Mouse (Mus musculus) forebrain, embryonic 11.5 days (tissue): Measurements from ENCODE around the gene Ddhd1. TPM values are rescaled to one million over a fixed set of nuclear protein-coding genes. Genes with fewer than 3 reads are reported as not detected.

Source experiments
- microRNA-seq: library from miRNA; unstranded; fragments of <30 nt; microRNA quantifications from one replicate; pipeline ENCODE4, GENCODE M21; 2016; ENCODE audit not compliant: insufficient number of aligned reads
- polyA plus RNA-seq: library from polyadenylated mRNA; unstranded; fragments of >200 nt; fragmentation: Nextera tagmentation; extraction: Ambion mirVana; gene quantifications from 2 replicates; pipeline ENCODE4 v1.2.1, GENCODE M21; 2014

Gene Ddhd1
- polyA plus RNA-seq, 1 experiment from 2014 or later = 12.7 TPM

Small RNA genes lying within 50 kb of the gene (microRNA-seq; reads per million reads assigned to microRNA genes)
- gene Mir5131 = not detected

Other genes starting within 250 kb of the Ddhd1 start
- 61.9 and 68.5 TPM in 2 replicates for gene Fermt2, start 128.0 kb downstream of the Ddhd1 start, polyA plus RNA-seq